Mouse (Mus musculus): ENCODE measurements around the gene Gm11541.

The Gm11541 gene

GRCm38 (mm10) chr11:94704472-94704871 is at the start of gene Gm11541:
Gene Gm11541, minus strand, starts transcription at chr11:94704499.
- DNase-seq (ENCODE audit: low read depth): no peak

- no peak for DNase-seq (ENCODE audit: low read depth)
Observed at GRCm38 (mm10) chr11:94752946-94753713, 48.8 kb upstream of the Gm11541 start.

GRCm38 (mm10) chr11:94741732-94742272 is 37.5 kb upstream of the Gm11541 start, which contains the start of gene Cdc34b:
Gene Cdc34b, plus strand, starts transcription at chr11:94741782.
- DNase-seq (ENCODE audit: low read depth): no peak

GRCm38 (mm10) chr11:94735746-94736145 is 31.4 kb upstream of the Gm11541 start:
- DNase-seq (ENCODE audit: low read depth): no peak

DNA sequence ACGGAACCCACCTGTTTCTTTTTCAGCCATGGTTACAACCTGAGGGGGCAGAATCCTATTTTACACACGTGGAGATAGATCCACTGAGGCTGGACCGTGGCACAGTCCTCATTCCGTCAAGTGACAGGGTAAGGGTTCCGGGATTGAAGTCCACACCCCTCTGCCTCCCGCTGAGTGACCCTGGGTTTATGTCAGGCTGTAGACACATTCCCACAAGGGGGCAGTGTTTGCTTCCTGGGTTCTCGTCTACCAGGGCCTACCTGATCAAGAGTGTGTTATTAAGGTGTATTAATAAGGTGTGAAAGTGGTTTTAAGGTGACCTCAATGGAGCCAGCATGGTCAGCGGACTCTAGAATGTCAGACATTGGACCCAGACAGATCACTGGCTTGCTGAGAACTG is 28.5 kb upstream of the Gm11541 start:
- DNase-seq (ENCODE audit: low read depth): peak; percentile 46

GRCm38 (mm10) chr11:94731229-94731628 is 26.9 kb upstream of the Gm11541 start:
- DNase-seq (ENCODE audit: low read depth): no peak

- peak; percentile 60 for DNase-seq (ENCODE audit: low read depth)
Observed at GRCm38 (mm10) chr11:94730261-94730660, 26.0 kb upstream of the Gm11541 start.

- DNase-seq (ENCODE audit: low read depth): no peak
Observed at GRCm38 (mm10) chr11:94729565-94729964, 25.3 kb upstream of the Gm11541 start.

DNA sequence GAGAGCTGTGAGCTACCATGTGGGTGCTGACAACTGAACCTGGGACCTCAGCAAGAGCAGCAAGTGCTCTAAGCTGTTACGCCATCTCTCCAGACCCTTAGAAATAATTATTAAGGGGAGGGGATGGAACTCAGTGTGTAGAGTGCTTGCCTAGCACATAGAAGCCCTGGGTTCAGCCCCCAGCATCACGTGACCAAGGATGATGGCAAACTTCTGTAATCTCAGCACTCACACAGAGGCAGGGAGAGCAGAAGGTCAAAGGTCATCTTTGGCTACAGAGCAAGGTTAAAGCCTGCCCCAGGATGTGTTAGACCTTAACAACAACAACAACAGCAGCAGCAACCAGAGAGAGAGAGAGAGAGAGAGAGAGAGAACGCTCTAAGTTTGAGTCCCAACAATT is 24.2 kb upstream of the Gm11541 start:
- DNase-seq (ENCODE audit: low read depth): no peak

DNA sequence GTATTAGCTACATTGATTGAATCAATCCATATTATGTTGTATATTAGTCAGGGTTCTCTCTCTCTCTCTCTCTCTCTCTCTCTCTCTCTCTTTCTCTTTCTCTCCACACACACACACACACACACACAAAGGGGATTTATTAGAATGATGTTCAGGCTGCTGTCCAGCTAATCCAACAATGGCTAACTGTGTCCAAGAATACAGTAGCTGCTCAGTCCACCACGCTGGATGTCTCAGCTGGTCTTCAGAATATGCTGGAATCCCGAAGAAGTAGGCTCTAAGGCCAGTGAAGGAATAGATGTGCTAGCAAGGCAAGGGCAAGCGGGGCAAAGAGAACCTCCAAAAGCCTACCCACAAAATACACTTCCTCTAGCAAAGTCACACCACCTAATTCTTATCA is 23.0 kb upstream of the Gm11541 start:
- no peak for DNase-seq (ENCODE audit: low read depth)

DNA sequence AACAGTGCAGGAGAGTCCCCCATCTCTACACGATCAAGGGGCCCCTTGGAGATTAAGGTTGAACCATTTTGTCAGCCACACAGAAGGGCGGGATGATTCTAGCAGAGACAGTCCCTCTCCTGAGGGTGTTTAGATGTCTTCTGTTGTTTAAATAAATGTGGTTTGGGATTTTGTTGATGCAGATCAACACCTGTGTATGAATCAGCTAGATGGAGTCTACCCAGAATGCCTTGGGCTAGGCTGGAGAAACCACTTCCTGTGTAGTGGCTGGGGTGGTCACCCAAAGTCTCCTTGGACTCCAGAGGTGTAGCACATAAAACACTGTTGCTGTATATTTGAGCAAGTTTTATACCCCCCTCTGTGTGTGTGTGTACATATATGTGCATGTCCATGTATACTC is 14.9 kb upstream of the Gm11541 start:
- DNase-seq (ENCODE audit: low read depth): no peak

- no peak for DNase-seq (ENCODE audit: low read depth)
Observed at GRCm38 (mm10) chr11:94718113-94718909, 14.0 kb upstream of the Gm11541 start.

- no peak for DNase-seq (ENCODE audit: low read depth)
Observed at GRCm38 (mm10) chr11:94717239-94717638, 12.9 kb upstream of the Gm11541 start.

- no peak for DNase-seq (ENCODE audit: low read depth)
Observed at GRCm38 (mm10) chr11:94716754-94717153, 12.5 kb upstream of the Gm11541 start.

DNA sequence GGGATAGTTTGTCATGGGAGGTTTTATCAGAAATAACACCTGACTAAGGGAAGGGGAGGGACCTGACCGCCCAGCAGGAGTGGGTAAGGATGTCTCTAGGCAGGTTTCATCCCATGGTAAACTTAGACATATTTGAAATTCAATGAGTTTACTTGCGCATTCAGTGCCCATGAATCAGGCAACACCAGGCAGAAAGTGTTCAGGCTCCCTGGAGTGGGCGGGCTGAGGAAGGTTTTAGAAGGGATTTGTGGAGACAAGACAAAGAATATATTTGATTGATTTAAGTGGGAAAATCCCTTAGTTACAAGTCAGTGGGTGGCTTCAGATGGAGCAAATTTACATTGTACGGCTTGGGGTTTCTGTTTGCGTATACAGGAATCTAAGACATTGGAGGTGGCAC is 11.3 kb upstream of the Gm11541 start:
- no peak for DNase-seq (ENCODE audit: low read depth)

DNA sequence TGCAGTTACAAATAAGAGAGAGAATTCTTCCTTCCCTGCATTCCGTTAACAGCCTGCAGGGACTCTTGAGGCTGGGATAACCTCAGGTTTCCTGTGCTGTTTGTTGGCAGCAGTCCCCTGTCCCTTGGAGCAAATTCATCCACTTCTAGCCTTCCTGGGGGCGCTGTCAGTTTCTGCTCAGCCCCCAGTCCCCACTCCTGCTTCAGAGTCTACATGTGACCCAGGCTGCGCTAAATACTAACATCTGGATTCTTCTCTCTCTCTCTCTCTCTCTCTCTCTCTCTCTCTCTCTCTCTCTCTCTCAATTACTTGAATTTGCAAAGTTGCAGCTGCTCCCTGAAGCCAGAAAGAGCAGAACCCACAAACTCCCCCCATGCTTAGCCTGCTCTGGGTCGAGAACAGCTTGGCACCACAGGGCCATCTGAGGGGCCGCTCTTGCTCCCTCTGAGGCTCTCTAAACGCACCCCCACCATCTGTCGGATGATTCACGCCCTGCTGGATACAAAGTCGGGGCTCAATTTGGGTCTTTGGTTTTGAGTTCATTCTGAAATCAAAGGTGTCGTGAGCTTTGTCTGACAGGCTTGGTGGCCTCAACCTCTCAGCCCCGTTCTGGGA is 9.1 kb upstream of the Gm11541 start:
- DNase-seq (ENCODE audit: low read depth): no peak

DNA sequence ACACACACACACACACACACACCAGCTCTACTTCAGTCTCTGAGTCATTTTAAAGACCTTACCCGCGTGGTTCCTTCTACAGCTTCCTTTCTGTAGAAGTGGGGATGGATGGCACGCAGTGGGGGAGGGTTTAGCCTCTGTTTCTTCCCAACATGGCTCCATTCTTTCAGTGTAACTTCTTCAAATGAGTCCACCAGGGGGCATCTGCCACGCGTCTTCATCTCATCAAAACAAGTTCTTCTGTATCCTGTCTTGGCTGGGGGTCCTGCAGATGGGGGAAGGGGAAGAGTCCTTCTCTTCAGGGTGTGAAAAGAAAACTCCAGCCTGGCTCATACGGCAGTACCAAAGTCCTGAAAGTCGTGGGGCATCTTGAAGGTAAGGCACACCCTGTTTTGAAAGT is 279 bp downstream of the Gm11541 start:
- DNase-seq (ENCODE audit: low read depth): no peak

DNA sequence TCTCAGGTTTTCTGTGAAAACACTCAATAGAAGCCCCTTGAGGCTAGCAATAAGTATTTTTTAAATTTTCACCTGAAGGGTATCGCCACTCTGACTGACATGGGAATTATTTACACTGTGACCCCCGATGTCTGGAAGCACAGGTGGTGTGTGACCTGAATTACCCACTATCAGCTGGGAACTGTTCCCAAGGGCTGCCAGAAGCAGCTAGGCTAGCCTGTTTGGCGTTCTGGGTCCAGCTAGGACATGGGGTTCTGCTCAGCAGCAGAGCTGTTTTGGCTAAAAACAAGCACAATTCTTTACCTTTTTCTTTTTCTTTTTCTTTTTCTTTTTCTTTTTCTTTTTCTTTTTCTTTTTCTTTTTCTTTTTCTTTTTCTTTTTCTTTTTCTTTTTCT is 2.1 kb downstream of the Gm11541 start:
- DNase-seq (ENCODE audit: low read depth): no peak

DNA sequence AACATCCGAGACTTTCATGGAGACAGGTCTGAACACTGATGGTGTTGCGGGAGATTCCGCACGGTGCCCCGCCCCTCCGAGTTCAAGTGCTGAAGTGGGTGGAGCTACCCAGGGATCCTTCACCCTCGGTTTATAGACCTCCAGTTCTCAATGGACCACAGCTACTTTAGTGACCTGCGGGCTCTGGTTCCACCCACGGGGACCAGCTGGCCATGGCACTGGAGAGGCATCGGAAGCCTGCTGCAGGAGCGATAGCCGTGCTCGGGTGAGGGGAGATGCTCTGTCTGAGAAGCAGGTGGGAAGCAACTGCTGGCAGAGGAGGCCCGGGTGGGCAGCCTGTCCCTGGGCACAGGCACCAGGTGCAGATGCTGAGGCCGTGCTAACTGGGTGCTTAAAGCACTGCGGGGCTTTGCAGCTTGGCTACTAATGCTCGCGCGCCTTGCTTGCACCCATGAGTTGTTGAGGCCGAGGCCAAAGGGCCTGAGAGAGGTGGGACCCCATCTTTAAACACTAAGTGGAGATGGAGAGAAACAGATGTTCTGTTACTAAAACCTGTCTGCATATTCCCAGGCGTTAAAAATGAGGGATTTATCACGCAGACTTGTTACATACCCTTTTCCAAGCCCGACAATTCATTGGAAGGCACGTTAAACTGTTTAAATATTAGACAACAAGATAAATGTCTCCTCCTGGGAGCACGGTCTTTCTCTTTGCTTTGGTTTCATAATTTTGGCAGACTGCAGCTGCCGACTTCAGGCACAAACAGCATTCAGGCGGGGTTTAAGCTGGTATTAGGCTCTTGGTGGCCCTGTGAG is 2.7 kb downstream of the Gm11541 start:
- no peak for DNase-seq (ENCODE audit: low read depth)

- DNase-seq (ENCODE audit: low read depth): no peak
Observed at GRCm38 (mm10) chr11:94699399-94699798, 4.9 kb downstream of the Gm11541 start.

- DNase-seq (ENCODE audit: low read depth): no peak
Observed at GRCm38 (mm10) chr11:94697703-94698464, 6.4 kb downstream of the Gm11541 start.
